Mouse (Mus musculus) heart, postnatal 10 days (tissue): ENCODE measurements around the gene Ppm1a. TPM values are rescaled to one million over a fixed set of nuclear protein-coding genes. Genes with fewer than 3 reads are reported as not detected.

Source experiments
- DNase-seq, 2 experiments: peaks; one replicate each; pipeline ENCODE4 v3.0.0; 2021
- intact Hi-C: fragments of 180-260 bp; cut with DNase I; formaldehyde crosslinking; loops from one replicate; pipeline ENCODE4 v1.15.1; 2025
- total RNA-seq, 2 experiments: library from RNA; stranded (reverse); gene quantifications; 2 replicates each; pipeline ENCODE4 v1.2.3; 2021

Ppm1a gene
- 100 to 1,000 TPM; 228 to 234 TPM for total RNA-seq

DNA sequence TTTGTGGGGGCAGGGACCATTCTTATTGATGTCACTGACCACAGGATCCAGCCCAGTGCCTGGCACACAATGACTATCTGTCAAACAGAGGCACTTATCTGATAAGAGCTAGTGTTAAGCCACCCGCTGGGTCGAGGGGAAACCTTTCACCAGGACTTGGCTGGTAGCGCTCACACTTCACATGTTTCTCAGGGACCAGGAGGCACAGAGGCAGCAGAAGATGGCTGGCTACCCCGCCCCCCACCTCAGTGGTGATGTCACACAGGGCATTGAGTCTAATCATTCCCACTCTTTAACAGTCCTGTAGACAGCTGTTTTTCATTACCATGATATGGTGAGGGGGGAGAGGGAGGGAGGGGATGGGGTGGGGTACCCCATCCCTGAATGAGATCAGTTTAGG, at the start of gene Ppm1a:
Ppm1a (plus strand) TSS at position 370 of the 400 bp plus-strand sequence.
- intact Hi-C loops = loop anchor here (5.0 kb wide), 1 partner anchor 40 kb away; no protein-coding TSS in a partner anchor
- no peak for DNase-seq

- DNase-seq = no peak
- intact Hi-C loops = no loop called here
These were observed 47.3 kb upstream of the Ppm1a start for GRCm38 (mm10) chr12:72709981-72710380.

DNA sequence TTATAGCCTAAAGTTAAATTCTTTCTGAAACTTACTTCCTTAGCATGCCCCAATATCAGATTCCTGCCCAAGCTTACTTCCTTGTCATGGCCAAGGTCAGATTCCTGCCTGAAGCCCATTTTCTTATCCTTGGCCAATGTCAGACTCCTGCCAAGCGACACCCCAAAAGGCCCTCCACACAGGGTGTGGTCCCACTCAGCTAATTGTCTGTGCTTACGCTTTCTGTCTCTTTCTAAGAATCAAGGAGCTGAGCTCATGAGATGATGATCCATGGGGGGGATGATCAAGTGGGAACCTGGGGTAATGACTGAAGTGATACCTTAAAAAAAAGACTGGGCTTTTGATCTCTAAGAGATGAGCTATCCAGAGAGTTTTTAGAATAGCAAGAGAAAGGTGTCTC, 42.4 kb upstream of the Ppm1a start:
- no peak for DNase-seq
- intact Hi-C loops = loop anchor here (5.0 kb wide), 1 partner anchor 42 kb away; the partner anchor contains the start of gene Ppm1a

- intact Hi-C loops = loop anchor here (5.0 kb wide), 1 partner anchor 41 kb away; the partner anchor contains the start of gene Ppm1a
- no peak for DNase-seq
These were observed 41.4 kb upstream of the Ppm1a start for GRCm38 (mm10) chr12:72715846-72716245.

GRCm38 (mm10) chr12:72719046-72719445, 38.2 kb upstream of the Ppm1a start:
- DNase-seq = peak; percentile 25 to 30
- intact Hi-C loops = loop anchor here (5.0 kb wide), 1 partner anchor 38 kb away; the partner anchor contains the start of gene Ppm1a

DNA sequence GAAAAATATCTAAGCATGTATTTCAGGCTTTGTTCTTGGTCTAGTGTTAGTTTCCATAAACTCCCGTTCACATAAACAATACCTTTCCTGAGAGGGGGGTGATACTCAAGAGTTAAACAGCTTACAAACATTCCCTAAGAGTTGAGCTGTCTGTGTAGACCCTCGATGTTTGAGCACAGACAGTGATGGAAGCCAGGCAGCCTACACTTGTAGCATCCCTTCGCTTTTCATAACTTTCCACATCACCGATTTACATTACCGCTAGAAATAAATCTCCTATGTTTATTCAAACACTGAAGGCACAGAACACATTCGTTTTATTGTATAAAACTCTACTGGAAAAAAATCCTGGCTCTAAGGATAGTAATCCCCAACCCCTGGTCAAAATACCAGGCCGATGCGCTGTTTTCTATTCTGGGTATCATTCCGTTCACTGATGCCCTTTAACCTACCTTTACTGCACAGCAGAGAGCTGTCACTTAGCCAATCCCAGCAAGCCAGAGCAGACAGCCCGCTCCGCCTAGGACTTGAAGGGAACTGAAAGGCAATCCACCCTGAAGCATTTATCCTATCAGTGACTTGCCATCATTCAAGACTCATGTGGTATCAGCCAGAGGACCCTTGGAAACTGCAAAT, 37.7 kb upstream of the Ppm1a start:
- intact Hi-C loops = loop anchor here (5.0 kb wide), 1 partner anchor 38 kb away; the partner anchor contains the start of gene Ppm1a

GRCm38 (mm10) chr12:72721710-72722109, 35.5 kb upstream of the Ppm1a start:
- DNase-seq = no peak
- intact Hi-C loops = no loop called here

More for the DNA sequence above, 37.7 kb upstream of the Ppm1a start:
- DNase-seq = peak; percentile 73 to 79

DNA sequence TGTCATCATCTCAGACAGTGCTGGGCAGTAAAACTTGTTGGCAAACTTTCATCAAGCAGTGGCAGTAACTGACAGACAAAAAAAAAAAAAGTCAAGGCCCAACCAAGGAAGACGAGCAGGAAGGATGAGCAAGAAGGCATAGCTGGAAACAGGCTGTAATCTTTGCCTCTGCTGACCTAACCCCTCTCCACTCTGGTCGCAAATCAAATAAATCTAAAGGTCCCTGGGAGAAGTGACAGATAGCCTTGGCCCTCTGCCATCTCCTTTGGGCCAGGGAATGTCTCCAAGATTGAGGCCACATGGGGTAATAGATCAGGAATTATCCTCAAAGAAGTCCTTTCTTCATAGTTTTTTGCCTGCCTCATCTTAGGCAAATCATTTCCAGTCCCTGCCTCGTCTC, 33.3 kb upstream of the Ppm1a start:
- DNase-seq = peak in 1 of 2 experiments; percentile 10
- intact Hi-C loops = no loop called here

DNA sequence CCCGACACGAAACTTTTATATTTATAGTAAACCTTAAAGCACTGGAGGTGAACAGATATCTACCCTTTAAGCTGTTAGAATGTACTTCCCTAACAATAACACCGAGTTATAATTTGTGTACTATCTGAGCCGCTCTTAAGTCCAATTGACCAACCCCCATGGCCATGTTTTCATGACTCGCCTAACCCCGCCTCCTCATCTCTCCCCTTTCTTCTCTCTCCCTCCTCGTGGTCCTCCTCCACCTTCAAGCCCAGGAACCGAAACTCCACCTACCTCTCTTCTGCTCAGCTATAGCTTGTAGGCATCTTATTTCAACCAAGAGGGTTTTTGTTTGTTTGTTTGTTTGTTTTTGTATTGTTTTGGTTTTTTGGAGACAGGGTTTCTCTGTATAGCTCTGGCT, 30.2 kb upstream of the Ppm1a start:
- DNase-seq = no peak
- intact Hi-C loops = no loop called here

GRCm38 (mm10) chr12:72727611-72728010, 29.6 kb upstream of the Ppm1a start:
- DNase-seq = no peak
- intact Hi-C loops = no loop called here

- DNase-seq = no peak
These were observed 23.1 kb upstream of the Ppm1a start for GRCm38 (mm10) chr12:72734112-72734511.

GRCm38 (mm10) chr12:72741176-72741575, 16.1 kb upstream of the Ppm1a start:
- intact Hi-C loops = no loop called here
- no peak for DNase-seq

More at GRCm38 (mm10) chr12:72734112-72734511, 23.1 kb upstream of the Ppm1a start:
- intact Hi-C loops = no loop called here

GRCm38 (mm10) chr12:72744803-72745360, 12.4 kb upstream of the Ppm1a start:
- DNase-seq = no peak
- intact Hi-C loops = no loop called here

DNA sequence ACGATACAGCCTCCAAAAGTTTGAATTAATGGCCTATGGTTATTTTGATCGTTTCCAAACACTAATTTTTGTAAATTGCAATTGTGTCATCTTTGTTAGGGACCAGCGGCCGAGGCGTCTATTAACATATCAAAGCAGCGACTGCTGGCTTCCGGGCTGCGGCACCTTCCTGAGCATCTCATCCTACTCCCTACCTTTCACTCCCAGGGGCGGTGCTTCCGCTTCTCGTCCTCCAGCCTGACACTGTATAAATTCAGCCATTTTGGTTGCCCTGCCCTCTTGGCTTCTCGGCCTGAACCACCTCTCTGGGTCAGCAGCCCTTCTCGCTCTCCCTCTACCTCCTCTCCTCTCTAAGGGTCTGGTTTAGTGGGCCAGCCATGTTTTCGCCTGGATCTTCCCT, 11.8 kb upstream of the Ppm1a start:
- intact Hi-C loops = no loop called here
- DNase-seq = no peak

- DNase-seq = no peak
- intact Hi-C loops = no loop called here
These were observed 8.9 kb upstream of the Ppm1a start for GRCm38 (mm10) chr12:72748341-72748740.

DNA sequence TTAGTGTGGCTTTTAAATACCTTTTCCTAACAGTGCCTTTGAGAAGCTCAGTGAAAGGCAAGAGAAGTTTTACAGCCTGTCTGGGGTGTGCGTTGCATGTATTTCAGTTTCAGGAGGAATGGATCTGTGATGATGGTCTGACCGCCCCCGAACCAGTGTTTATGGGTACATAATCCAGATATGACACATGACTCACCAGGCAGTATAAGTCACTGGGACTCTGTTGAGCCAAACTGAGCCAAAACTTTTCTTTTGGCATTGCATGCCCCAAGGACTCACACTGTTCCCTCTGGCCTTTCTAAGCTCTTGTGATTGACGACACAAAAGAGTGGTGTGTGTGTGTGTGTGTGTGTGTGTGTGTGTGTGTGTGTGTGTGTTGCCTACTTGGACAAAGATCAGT, 8.4 kb upstream of the Ppm1a start:
- intact Hi-C loops = no loop called here
- no peak for DNase-seq

DNA sequence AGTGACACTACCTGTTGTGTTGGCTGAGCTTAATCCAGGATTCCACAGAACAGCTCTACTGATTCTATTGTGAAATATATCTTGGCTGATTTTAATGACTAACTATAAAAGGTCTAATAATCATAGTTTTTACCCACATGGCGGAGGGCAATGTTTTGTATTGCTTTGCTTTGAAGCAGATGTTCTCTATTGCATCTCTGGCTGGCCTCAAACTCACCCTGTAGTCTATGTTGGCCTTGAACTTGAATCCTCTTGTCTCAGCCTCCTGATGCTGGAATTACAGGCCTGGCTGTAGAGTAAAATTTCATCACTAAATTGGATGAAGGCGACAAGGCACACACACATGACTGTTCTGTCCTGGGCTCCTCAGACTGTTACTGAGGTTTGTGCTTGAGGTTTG, 7.8 kb upstream of the Ppm1a start:
- no peak for DNase-seq
- intact Hi-C loops = no loop called here

DNA sequence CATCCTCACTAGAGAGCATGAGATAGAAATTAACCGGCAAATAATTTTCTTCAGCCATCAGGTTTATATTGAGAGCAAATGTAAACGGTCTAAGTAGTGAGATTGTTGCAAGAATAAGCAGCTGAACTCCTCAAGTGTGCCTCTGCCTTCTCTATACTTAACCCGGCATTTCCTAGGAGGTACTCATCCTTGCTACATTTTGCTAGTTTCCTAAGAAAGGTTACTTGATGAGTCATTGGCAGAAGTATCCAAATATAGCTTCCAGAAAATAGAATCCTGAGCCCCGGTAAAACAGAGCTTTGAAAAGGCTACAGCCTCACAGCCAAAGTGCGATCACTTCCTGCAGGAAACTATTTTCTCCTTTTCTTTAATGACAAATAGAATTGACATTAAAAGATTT, 7.2 kb upstream of the Ppm1a start:
- intact Hi-C loops = no loop called here
- no peak for DNase-seq

GRCm38 (mm10) chr12:72750606-72751005, 6.6 kb upstream of the Ppm1a start:
- peak; percentile 46 to 61 for DNase-seq
- intact Hi-C loops = no loop called here

- intact Hi-C loops = loop anchor here (5.0 kb wide), 1 partner anchor 40 kb away; no protein-coding TSS in a partner anchor
- no peak for DNase-seq
These were observed 341 bp downstream of the Ppm1a start for GRCm38 (mm10) chr12:72757596-72757995.

- intact Hi-C loops = loop anchor here (2.0 to 10.0 kb wide), 4 partner anchors 43 to 865 kb away; partner anchors contain the start of gene Dhrs7
- no peak for DNase-seq
These were observed 2.7 kb downstream of the Ppm1a start for GRCm38 (mm10) chr12:72759956-72760355.
